Mouse (Mus musculus) embryonic stem cell, embryonic (primary cell): Measurements from ENCODE around the gene Ldb3.

ENCODE experiments used
- CTCF ChIA-PET, 4 experiments: fragments of 300-600 bp in 2 of 4; fragments of 350-600 bp in 2 of 4; sonication (Branson Sonifier 250); formaldehyde crosslinking; loops; one replicate each; lab custom pipeline; 2022; ENCODE audit warnings: inconsistent platforms in 2 of 4; lab: Charles Lee
- POLR2A ChIA-PET, 4 experiments: fragments of 300-600 bp in 2 of 4; fragments of 350-600 bp in 2 of 4; sonication (Branson Sonifier 250); formaldehyde crosslinking; loops; one replicate each; lab custom pipeline; 2022; ENCODE audit warnings: antibody characterized with exemption in 4 of 4, inconsistent platforms in 1 of 4; lab: Charles Lee

The Ldb3 gene

GRCm38 (mm10) chr14:34549004-34549671 is 39.3 kb downstream of the Ldb3 start:
- POLR2A ChIA-PET: interaction anchor here (0.5 to 4.6 kb wide), 54 partner anchors 8 to 1248 kb away, joined by 3 to 54 read pairs (median 5); partner anchors contain the start of genes Bmpr1a (in 3 of the 4), 9230112D13Rik (in 1 of the 4) and Anxa8 (in 1 of the 4)

DNA sequence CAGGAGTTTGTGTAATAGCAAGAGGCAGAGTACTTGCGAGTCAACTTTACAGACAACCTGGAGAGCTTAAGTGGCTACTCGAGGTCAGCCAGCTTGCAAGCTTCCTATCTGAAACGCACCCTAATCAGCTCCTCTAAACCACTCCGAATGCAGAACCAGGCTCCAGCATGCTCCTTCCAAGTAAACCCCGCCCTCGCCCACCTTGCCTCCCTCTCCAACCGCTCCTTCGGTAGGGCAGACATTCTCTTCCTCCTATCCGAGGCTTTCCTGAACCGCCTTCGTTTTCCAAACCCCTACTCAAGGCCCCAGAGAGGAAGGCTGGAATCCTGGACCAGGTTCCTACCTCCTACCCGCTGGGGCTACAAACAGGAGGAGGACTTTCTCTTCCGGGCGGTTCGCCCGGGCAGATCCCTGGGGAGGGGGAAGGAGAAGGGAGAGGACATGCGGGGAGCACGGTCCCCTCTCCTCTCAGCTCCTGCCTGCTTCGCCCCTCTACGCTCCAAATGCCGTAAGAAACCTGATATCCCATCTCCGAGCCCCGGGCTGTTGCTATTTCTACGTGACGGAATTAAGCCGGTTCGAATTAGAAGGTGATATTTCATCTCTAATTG is 40.0 kb downstream of the Ldb3 start:
- POLR2A ChIA-PET: interaction anchor here in 3 of 4 experiments (0.5 to 4.6 kb wide), 78 partner anchors 8 to 463 kb away, joined by 3 to 54 read pairs (median 5); partner anchors contain the start of genes Bmpr1a (in 2 of the 3), Anxa8 (in 1 of the 3) and Mmrn2 (in 1 of the 3)

More at GRCm38 (mm10) chr14:34549004-34549671, 39.3 kb downstream of the Ldb3 start:
- CTCF ChIA-PET: interaction anchor here (0.5 to 1.6 kb wide), 12 partner anchors 8 to 186 kb away, joined by 3 to 5 read pairs (median 3); no protein-coding TSS in a partner anchor

GRCm38 (mm10) chr14:34544545-34544944 is 43.9 kb downstream of the Ldb3 start:
- CTCF ChIA-PET: interaction anchor here in 2 of 4 experiments (0.5 to 1.1 kb wide), 3 partner anchors 29 to 166 kb away, joined by 3 read pairs; no protein-coding TSS in a partner anchor
- POLR2A ChIA-PET: interaction anchor here in 2 of 4 experiments (0.8 to 2.1 kb wide), 11 partner anchors 14 to 181 kb away, joined by 3 to 9 read pairs (median 4); no protein-coding TSS in a partner anchor

More for the DNA sequence above, 40.0 kb downstream of the Ldb3 start:
- CTCF ChIA-PET: interaction anchor here (0.5 to 1.6 kb wide), 21 partner anchors 8 to 220 kb away, joined by 3 to 5 read pairs (median 3); no protein-coding TSS in a partner anchor

- CTCF ChIA-PET: interaction anchor here in 2 of 4 experiments (1.1 to 1.6 kb wide), 2 partner anchors 17 to 30 kb away, joined by 3 to 4 read pairs; no protein-coding TSS in a partner anchor
- POLR2A ChIA-PET: interaction anchor here in 3 of 4 experiments (0.7 to 2.1 kb wide), 12 partner anchors 11 to 181 kb away, joined by 3 to 9 read pairs (median 4); no protein-coding TSS in a partner anchor
Observed at GRCm38 (mm10) chr14:34544001-34544400, 44.5 kb downstream of the Ldb3 start.

- ChIA-PET POLR2A (interaction anchor here in 3 of 4 experiments (0.6 to 2.0 kb wide), 12 partner anchors 9 to 166 kb away, joined by 3 to 9 read pairs (median 4); no protein-coding TSS in a partner anchor), CTCF (interaction anchor here in 1 of 4 experiments (1.6 kb wide), 1 partner anchor 18 kb away, joined by 4 read pairs; no protein-coding TSS in a partner anchor)
Observed at GRCm38 (mm10) chr14:34543596-34543995, 44.9 kb downstream of the Ldb3 start.

DNA sequence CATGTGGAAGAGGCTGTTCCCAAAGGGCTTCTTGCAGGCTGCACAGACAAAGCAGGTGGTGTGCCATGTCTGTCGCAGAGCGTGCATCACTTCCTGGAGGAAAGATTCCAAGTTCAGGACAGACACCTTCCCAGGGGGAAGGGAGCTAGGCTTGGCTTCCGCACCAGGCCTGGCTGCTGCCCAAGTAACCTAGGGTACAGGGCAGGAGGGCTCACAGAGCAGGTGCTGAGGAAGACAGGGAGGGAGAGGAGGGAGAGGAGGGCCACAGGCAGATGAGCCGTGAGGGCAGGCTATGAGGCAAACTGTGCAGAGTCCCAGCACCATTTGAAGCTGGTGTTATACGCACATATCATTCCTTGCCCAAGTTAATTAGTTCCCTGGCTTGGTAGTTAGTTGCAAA is 46.6 kb downstream of the Ldb3 start:
- POLR2A ChIA-PET: interaction anchor here in 2 of 4 experiments (0.6 to 3.1 kb wide), 26 partner anchors 9 to 191 kb away, joined by 3 to 20 read pairs (median 4); no protein-coding TSS in a partner anchor
- CTCF ChIA-PET: interaction anchor here in 2 of 4 experiments (0.6 to 1.0 kb wide), 2 partner anchors 39 to 323 kb away, joined by 3 read pairs; no protein-coding TSS in a partner anchor

GRCm38 (mm10) chr14:34540685-34541162 is 47.8 kb downstream of the Ldb3 start:
- ChIA-PET CTCF (interaction anchor here in 2 of 4 experiments (0.6 to 1.3 kb wide), 2 partner anchors 94 to 629 kb away, joined by 3 to 6 read pairs; no protein-coding TSS in a partner anchor), POLR2A (interaction anchor here in 3 of 4 experiments (0.6 to 3.1 kb wide), 35 partner anchors 8 to 234 kb away, joined by 3 to 20 read pairs (median 4); partner anchors contain the start of gene 9230112D13Rik (in 1 of the 3))

GRCm38 (mm10) chr14:34535883-34536282 is 52.6 kb downstream of the Ldb3 start:
- ChIA-PET CTCF (interaction anchor here in 1 of 4 experiments (0.8 kb wide), 1 partner anchor 303 kb away, joined by 3 read pairs; no protein-coding TSS in a partner anchor), POLR2A (interaction anchor here in 2 of 4 experiments (0.6 to 2.1 kb wide), 5 partner anchors 11 to 22 kb away, joined by 3 to 8 read pairs (median 7); no protein-coding TSS in a partner anchor)

GRCm38 (mm10) chr14:34533537-34533936 is 54.9 kb downstream of the Ldb3 start:
- ChIA-PET CTCF (interaction anchor here in 2 of 4 experiments (0.6 kb wide), 2 partner anchors 177 to 1244 kb away, joined by 3 read pairs; no protein-coding TSS in a partner anchor), POLR2A (interaction anchor here in 2 of 4 experiments (0.5 to 1.3 kb wide), 2 partner anchors 74 to 218 kb away, joined by 3 to 4 read pairs; no protein-coding TSS in a partner anchor)

- POLR2A ChIA-PET: interaction anchor here in 2 of 4 experiments (0.8 to 1.3 kb wide), 3 partner anchors 8 to 73 kb away, joined by 3 to 5 read pairs (median 3); no protein-coding TSS in a partner anchor
- CTCF ChIA-PET: interaction anchor here in 1 of 4 experiments (0.6 kb wide), 1 partner anchor 986 kb away, joined by 3 read pairs; no protein-coding TSS in a partner anchor
Observed at GRCm38 (mm10) chr14:34532536-34532935, 55.9 kb downstream of the Ldb3 start.

DNA sequence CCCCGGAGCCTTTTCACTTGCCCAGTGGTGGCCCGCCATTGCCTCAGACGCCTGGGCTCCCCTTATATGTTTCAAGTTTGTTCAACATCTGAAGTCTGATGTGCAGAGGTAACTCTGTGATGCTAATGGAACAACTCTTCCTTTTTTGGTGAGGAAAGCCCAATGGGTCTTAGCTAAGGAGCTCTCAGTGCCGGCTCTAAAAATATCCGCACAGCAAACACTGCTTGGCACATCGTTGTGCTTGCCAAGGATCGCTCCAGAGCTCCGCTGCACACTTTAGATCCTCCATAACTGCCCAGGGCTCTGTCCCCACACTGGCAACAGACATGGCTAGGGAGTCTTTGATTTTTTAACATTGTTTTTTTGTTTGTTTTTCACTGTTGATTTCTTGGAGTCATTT is 59.7 kb downstream of the Ldb3 start:
- ChIA-PET CTCF (interaction anchor here in 1 of 4 experiments (1.1 kb wide), 1 partner anchor 20 kb away, joined by 4 read pairs; no protein-coding TSS in a partner anchor), POLR2A (interaction anchor here in 2 of 4 experiments (1.0 to 3.8 kb wide), 9 partner anchors 11 to 123 kb away, joined by 3 to 16 read pairs (median 3); partner anchors contain the start of gene Bmpr1a (in 1 of the 2))

DNA sequence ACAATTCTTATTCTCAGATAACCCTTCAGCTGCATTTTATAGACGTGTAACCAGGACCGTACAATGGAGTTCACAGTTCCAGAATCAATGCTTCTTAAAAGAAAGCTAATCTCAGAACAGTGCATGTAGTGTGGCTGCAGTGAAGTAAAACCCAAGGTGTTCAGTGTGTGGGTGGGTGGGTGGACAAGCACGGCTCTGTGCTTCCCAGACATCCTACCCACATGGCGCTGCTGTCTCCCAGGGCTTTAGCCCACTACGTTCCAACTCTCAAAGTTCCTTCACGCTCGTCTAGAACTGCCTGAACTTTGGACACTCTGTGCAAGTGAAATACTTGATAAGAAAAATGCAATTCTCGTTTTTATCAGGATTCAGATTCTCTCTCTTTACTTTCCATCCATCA is 65.8 kb downstream of the Ldb3 start, which contains the start of gene 9230112D13Rik:
9230112D13Rik (minus strand) TSS at position 101 of the 400 bp plus-strand sequence.
- ChIA-PET POLR2A (interaction anchor here in 3 of 4 experiments (0.5 to 1.8 kb wide), 9 partner anchors 14 to 306 kb away, joined by 3 to 6 read pairs (median 5); no protein-coding TSS in a partner anchor), CTCF (no interaction called here)

- CTCF ChIA-PET: interaction anchor here in 2 of 4 experiments (0.5 to 1.3 kb wide), 3 partner anchors 22 to 103 kb away, joined by 3 read pairs; no protein-coding TSS in a partner anchor
- POLR2A ChIA-PET: interaction anchor here in 2 of 4 experiments (0.6 to 2.4 kb wide), 10 partner anchors 10 to 192 kb away, joined by 3 to 8 read pairs (median 4); partner anchors contain the start of gene Bmpr1a (in 1 of the 2)
Observed at GRCm38 (mm10) chr14:34517959-34518544, 70.4 kb downstream of the Ldb3 start.

DNA sequence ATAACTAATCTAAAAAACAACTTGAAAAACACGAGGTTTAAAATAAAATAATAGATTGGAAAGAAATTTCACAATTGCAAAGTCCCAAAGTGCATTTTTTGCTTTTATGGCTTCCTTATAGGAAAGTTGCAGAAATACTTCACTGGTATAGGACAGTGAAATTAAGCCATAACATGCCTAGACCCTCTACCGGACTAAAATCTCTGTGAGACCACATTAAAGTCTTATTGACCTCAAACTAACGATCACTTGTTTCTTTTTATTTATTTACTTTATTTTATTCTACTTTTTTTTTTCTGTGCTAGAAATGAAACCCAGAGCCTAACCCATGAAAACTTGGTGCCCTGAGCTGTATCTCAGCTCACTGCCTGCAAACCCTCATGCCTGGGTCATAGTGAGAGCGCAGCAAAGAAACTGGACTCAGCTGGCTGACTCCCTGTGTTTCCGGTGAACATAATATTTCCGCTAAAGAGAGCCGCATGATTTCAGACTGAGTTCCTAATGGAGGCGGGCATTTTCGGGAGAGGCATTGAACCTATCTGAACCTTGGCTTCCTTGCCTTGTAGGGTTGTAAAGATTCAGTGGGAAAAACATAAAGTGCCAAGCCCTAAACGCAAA is 71.4 kb downstream of the Ldb3 start:
- CTCF ChIA-PET: interaction anchor here in 2 of 4 experiments (0.5 to 1.3 kb wide), 3 partner anchors 33 to 114 kb away, joined by 3 to 12 read pairs (median 3); no protein-coding TSS in a partner anchor

DNA sequence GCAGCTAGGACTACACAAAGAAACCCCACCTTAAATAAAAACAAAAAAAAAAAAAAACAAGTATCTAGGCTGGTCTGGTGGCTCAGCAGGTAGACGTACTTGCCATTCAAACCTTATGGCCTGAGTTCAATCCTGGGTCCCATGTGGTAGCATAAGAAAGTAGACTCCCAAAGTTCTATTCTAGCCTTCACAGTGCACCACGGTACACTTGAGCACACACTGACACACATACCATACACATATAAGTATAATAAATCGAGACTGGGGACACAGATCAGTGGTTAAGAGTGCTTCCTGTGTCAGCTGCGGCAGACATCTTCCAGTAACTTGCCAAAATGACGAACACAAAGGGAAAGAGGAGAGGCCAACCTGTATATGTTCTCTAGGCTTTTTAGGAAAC is 72.6 kb downstream of the Ldb3 start:
- CTCF ChIA-PET: no interaction called here
- POLR2A ChIA-PET: interaction anchor here in 1 of 4 experiments (1.9 kb wide), 1 partner anchor 56 kb away, joined by 4 read pairs; no protein-coding TSS in a partner anchor

More for the DNA sequence above, 71.4 kb downstream of the Ldb3 start:
- POLR2A ChIA-PET: interaction anchor here in 2 of 4 experiments (1.0 to 2.4 kb wide), 8 partner anchors 9 to 57 kb away, joined by 3 to 8 read pairs (median 4); partner anchors contain the start of gene Bmpr1a (in 1 of the 2)

- POLR2A ChIA-PET: interaction anchor here in 2 of 4 experiments (0.7 to 1.4 kb wide), 4 partner anchors 14 to 32 kb away, joined by 3 to 5 read pairs (median 3); no protein-coding TSS in a partner anchor
- CTCF ChIA-PET: interaction anchor here in 2 of 4 experiments (0.5 to 0.7 kb wide), 2 partner anchors 42 to 266 kb away, joined by 3 to 13 read pairs; no protein-coding TSS in a partner anchor
Observed at GRCm38 (mm10) chr14:34514120-34514519, 74.4 kb downstream of the Ldb3 start.
